Mouse (Mus musculus): ENCODE measurements around the gene Miga1. TPM values are rescaled to one million over a fixed set of nuclear protein-coding genes. Genes with fewer than 3 reads are reported as not detected.

The Miga1 gene
- 10 to 100 TPM; 81.7 to 87.4 TPM for total RNA-seq (2021)
- long read RNA-seq, experiment 1, full-length matches to known transcripts = 27 of 43 reads
- long read RNA-seq, experiment 1, partial matches to known transcripts = 4 of 43 reads
- long read RNA-seq, experiment 1, other reads (novel, unspliced or antisense) = 12 of 43 reads
- long read RNA-seq, experiment 2, full-length matches to known transcripts = 17 of 31 reads
- long read RNA-seq, experiment 2, partial matches to known transcripts = 8 of 31 reads
- long read RNA-seq, experiment 2, other reads (novel, unspliced or antisense) = 6 of 31 reads

GRCm38 (mm10) chr3:152339862-152340557 lies at the start of gene Miga1:
Gene Miga1 (minus strand): TSS chr3:152340407.
- DNase-seq (ENCODE audit: low spot score in 2 of 2) = peak; percentile 87 to 88

DNA sequence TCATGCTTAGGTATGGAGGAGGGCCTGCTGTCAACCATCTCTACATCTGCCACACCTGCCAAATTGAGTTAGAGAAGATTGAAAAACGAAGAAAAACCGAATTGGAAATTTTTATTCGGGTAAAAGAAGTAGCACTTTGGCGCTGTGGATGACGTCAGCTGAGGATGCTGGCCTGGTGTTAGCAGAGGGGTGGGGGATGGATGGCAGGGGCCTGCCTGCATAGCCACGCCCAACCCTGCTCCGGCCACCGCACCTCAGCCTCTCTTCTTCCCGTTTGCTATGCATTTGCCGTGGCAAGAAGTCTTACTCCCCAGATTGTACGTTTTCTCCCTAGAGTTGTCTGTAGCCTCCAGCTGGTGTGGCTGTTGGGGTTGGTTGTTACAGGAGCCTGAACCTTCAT lies 43.9 kb upstream of the Miga1 start:
- no peak for DNase-seq (ENCODE audit: low spot score in 2 of 2)

- DNase-seq (ENCODE audit: low spot score in 2 of 2) = no peak
Observed at GRCm38 (mm10) chr3:152376063-152376462, 35.9 kb upstream of the Miga1 start.

DNA sequence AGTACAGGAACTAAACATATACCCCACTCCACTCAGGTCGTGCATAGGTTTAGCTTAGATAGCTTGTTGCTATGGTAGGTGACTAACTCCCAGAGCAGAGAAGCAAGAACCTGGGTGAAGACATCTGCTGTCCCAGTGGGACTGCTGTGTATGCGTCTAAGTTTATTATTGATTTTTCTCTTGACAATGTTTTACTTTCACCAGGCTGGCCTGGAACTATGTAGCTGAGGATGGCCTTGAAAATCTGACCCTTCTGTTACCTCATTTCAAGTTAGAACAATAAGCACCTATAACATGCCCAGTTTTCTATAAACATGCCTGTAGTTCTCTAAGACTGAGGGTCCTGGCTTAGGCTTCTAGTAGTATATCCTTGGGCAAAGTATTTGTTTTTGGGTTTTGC lies 24.0 kb upstream of the Miga1 start:
- DNase-seq (ENCODE audit: low spot score in 2 of 2) = no peak

GRCm38 (mm10) chr3:152359151-152359550 lies 18.9 kb upstream of the Miga1 start:
- no peak for DNase-seq (ENCODE audit: low spot score in 2 of 2)

GRCm38 (mm10) chr3:152356751-152357150 lies 16.5 kb upstream of the Miga1 start:
- no peak for DNase-seq (ENCODE audit: low spot score in 2 of 2)

DNA sequence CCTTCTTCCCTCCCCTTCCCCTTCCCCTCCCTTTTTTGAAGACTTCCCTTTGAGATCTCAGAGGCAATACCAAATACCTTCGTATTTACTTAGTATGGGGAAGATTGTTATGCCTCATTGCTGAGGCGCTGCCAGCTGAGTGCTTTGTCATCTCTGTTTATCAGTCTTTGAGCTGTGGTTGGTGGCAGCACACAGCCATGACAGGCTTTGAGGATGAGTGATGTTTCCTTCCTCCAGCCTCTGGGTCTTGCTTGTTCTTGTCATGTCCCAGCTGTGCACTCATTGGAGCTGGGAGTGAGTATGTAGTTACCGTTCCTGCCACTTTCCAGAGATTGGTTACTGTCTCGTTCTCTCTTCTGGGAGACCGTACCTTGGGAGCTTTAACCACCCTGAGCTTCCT lies 15.2 kb upstream of the Miga1 start:
- no peak for DNase-seq (ENCODE audit: low spot score in 2 of 2)

GRCm38 (mm10) chr3:152353434-152354177 lies 13.4 kb upstream of the Miga1 start:
- no peak for DNase-seq (ENCODE audit: low spot score in 2 of 2)

GRCm38 (mm10) chr3:152352289-152352688 lies 12.1 kb upstream of the Miga1 start:
- DNase-seq (ENCODE audit: low spot score in 2 of 2) = no peak

DNA sequence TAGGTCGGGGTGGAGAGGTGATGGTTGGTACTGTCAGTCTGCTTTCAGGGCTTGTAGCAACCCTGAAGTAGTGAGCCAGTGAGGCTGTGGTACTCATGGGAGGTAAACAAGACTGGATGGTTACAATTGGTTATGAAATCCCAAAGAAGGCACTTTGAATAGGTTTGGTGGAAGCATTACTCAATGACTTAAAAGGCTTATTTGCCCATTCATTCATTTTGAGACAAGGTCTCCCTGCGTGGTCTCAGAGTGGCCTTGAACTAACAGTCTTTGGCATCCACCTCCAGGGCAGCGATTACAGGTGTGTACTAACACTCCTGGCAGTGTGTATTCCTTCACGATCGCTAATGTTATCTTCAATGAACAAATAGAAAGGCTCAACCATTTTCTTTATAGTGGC lies 10.8 kb upstream of the Miga1 start:
- DNase-seq (ENCODE audit: low spot score in 2 of 2) = no peak

- no peak for DNase-seq (ENCODE audit: low spot score in 2 of 2)
Observed at GRCm38 (mm10) chr3:152350431-152350830, 10.2 kb upstream of the Miga1 start.

- no peak for DNase-seq (ENCODE audit: low spot score in 2 of 2)
Observed at GRCm38 (mm10) chr3:152348011-152348830, 8.0 kb upstream of the Miga1 start.

DNA sequence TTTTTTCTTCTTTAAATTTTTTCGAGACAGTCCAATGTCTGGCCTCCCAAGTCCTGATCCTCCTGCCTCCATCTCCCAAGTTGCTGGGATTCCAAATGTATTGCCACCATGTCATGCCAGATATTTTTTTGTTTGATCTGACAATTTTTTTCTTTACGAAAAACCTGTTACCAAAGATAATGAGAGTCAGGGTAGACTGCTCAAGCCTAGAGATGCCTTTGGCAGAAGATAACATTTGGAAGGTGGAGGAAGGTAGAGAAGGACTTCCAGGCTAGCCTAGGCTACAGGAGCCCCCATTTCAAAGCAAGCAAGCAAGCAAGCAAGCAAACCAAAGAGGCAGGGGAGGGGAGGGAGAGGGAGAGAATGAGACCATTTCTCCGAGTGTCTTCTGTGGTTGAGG lies 7.0 kb upstream of the Miga1 start:
- DNase-seq (ENCODE audit: low spot score in 2 of 2) = no peak

DNA sequence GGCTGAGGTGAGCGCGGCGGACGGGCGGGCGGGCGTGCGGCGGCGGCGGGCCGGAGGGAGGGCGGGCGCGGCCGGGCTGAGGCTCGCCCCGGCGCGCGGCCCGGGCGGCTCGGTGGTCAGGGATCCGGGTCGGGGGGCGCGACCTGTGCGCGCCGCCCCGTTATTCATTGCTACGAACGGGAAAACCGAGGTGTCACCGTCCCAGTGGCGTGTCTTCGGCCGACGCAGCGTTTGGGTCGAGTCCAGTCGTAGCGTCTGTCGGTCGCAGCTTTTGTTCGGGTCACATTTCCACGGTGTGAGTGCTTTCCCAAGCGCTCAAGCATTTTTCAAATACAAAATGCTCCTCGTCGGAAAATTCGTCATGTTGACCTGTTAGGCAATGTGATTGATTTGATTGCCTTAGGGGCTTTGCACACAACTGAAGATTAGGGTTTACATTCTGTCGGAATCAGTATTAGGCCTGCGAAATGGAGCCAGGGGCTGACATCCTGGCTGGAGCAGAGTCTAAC lies 6.5 kb upstream of the Miga1 start:
- peak; percentile 38 to 49 for DNase-seq (ENCODE audit: low spot score in 2 of 2)

GRCm38 (mm10) chr3:152345732-152346632 lies 5.8 kb upstream of the Miga1 start, which contains the start of gene Usp33:
Gene Usp33 (plus strand): TSS chr3:152346478.
- DNase-seq (ENCODE audit: low spot score in 2 of 2) = peak; percentile 91 to 95

- no peak for DNase-seq (ENCODE audit: low spot score in 2 of 2)
Observed at GRCm38 (mm10) chr3:152342961-152343517, 2.8 kb upstream of the Miga1 start.

- no peak for DNase-seq (ENCODE audit: low spot score in 2 of 2)
Observed at GRCm38 (mm10) chr3:152336085-152336484, 4.1 kb downstream of the Miga1 start.

GRCm38 (mm10) chr3:152333641-152334040 lies 6.6 kb downstream of the Miga1 start:
- DNase-seq (ENCODE audit: low spot score in 2 of 2) = no peak

DNA sequence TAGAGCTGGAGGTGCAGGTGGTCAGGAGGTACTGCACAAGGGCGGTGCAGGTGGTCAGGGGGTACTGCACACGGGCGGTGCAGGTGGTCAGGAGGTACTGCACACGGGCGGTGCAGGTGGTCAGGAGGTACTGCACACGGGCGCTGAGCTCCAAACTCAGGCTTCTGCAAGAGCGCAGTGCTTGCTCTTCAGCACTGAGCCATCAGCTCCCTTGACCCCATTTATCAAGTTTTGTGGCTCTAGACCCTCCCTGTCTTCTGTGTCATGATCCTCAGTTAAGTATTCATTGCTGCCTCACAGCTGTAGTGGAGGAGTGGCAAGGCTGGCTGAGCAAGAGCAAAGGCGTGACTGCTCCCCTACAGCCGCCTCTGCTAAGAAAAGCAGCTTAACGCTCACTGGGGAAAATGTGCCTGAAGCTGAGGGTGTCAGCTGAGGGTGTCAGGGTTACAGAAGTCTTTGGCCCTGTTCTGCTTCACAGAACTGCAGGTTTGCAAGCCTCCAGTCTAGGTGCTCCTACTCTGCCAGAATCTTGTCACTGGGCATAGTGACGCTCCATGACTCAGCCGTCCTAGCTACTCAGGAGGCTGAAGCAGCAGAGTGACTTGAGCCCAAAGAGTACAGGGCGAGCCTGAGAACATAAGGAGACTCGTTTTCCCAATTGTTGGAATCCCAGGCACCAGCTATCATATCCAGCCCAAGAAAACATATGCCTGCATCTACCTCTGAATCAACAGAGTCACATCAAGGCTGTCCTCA lies 7.5 kb downstream of the Miga1 start:
- peak in 1 of 2 experiments; percentile 39 for DNase-seq (ENCODE audit: low spot score in 2 of 2)

All from left cerebral cortex, adult 18-20 months (tissue).